Mouse (Mus musculus) hindbrain, embryonic 11.5 days (tissue): ENCODE measurements around the gene Arhgap31. TPM values are rescaled to one million over a fixed set of nuclear protein-coding genes. Genes with fewer than 3 reads are reported as not detected.

ENCODE experiments used
- ATAC-seq: fragments of 200-750 bp; cut with Nextera tagmentation; 2 replicates; pipeline ENCODE4 v1.8.0; 2017; ENCODE audit warnings: mild to moderate bottlenecking, moderate TSS enrichment, moderate library complexity; ENCODE audit not compliant: low FRiP score
- DNase-seq: peaks from one replicate; pipeline ENCODE4 v3.0.0-alpha.2; 2015; ENCODE audit warnings: low spot score
- H3K27ac ChIP-seq: fragments of 300-500 bp; sonication (generic); 2 replicates; pipeline ENCODE4 v1.5.1; 2014; ENCODE audit warnings: mild to moderate bottlenecking, low read depth, low read length
- H3K27me3 ChIP-seq: fragments of 300-500 bp; sonication (generic); 2 replicates; pipeline ENCODE4 v1.6.1; 2014; ENCODE audit warnings: mild to moderate bottlenecking, low read length, moderate library complexity, mixed read lengths; ENCODE audit not compliant: control insufficient read depth, insufficient read depth
- H3K36me3 ChIP-seq: fragments of 300-500 bp; sonication (generic); 2 replicates; pipeline ENCODE4 v1.6.1; 2014; ENCODE audit warnings: mild to moderate bottlenecking, low read length, moderate library complexity, mixed read lengths; ENCODE audit not compliant: control insufficient read depth, insufficient read depth
- H3K4me1 ChIP-seq: fragments of 300-500 bp; sonication (generic); replicated peaks from 2 replicates; pipeline ENCODE4 v1.6.1; 2014; ENCODE audit warnings: low read length, mixed read lengths; ENCODE audit not compliant: control insufficient read depth, insufficient read depth
- H3K4me2 ChIP-seq: fragments of 300-500 bp; sonication (generic); replicated peaks from 2 replicates; pipeline ENCODE4 v1.6.1; 2014; ENCODE audit warnings: mild to moderate bottlenecking, low read depth, low read length
- H3K4me3 ChIP-seq: fragments of 300-500 bp; sonication (generic); 2 replicates; pipeline ENCODE4 v1.5.1; 2014; ENCODE audit warnings: low read depth, low read length
- H3K9ac ChIP-seq: fragments of 300-500 bp; sonication (generic); 2 replicates; pipeline ENCODE4 v1.6.1; 2014; ENCODE audit warnings: low read depth, low read length
- H3K9me3 ChIP-seq: fragments of 300-500 bp; sonication (generic); 2 replicates; pipeline ENCODE4 v1.6.1; 2016; ENCODE audit warnings: low read length; ENCODE audit not compliant: control insufficient read depth
- WGBS: fragments of 180-500 bp; shearing (Covaris S2); extraction: QIAGEN DNeasy Blood & Tissue Kit; methylation state at CpG from one replicate; pipeline ENCODE4 v1.1.7; 2014; 5-methylcytosine and 5-hydroxymethylcytosine counted together
- polyA plus RNA-seq: library from polyadenylated mRNA; unstranded; fragments of >200 nt; fragmentation: Nextera tagmentation; extraction: Ambion mirVana; gene quantifications from 2 replicates; pipeline ENCODE4 v1.2.1, GENCODE M21; 2014

Arhgap31 gene
- polyA plus RNA-seq, 1 experiment from 2014 or later, result 9.0 TPM

DNA sequence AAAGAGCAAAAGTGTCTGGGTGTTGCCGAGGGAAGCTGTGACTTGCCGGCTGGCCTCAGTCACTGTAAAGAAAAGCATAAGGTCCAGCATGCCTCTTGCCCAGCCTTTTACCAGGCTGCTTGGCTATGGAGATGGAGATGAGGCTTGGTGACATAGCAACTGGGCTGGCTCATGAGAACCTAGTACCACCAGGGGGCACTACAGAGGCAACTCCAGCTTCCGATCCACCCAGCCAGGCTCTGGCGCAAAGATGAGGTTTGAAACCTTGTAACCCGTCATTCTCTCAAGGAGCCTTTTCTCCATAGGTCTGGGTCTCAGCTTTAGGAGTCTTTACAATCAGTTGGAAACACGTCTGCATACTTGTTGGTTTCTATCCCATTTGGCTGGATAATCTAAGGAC is 94.0 kb downstream of the Arhgap31 start:
- peak; percentile 86 for DNase-seq
- WGBS, result 20% methylated on average over 6 of the region's 6 CpGs
- H3K9me3 ChIP-seq, result no peaks in the 10 kb centered on the region
- H3K4me2 ChIP-seq, result no peak overlapping the region
- H3K27ac ChIP-seq, result no peak overlapping the region
- peak; percentile 71 for ATAC-seq
- no peak overlapping the region for H3K9ac ChIP-seq
- no peaks in the 10 kb centered on the region for H3K4me1 ChIP-seq
- no peaks in the 10 kb centered on the region for H3K36me3 ChIP-seq
- H3K4me3 ChIP-seq, result no peak overlapping the region
- H3K27me3 ChIP-seq, result no peaks in the 10 kb centered on the region

DNA sequence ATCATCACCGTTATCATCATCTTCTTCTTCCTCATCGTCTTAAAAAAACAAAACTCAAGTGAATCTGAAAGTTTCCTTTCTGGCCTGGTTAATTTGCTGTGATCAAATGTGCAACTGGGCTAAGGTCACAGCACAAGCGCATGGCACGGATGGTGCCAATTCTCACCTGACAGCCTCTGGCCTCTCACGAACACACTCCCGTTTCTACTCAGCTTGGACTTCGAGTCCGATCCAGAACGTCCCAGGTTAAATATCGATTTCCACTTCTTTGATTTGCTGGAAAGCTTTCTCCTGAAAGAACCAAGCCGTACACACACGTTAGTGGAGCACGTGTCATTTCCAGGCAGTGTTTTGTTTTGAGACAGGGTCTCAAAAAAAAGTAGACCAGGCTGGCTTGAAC is 95.1 kb downstream of the Arhgap31 start:
- DNase-seq, result no peak

GRCm38 (mm10) chr16:38613646-38614045 is 99.4 kb downstream of the Arhgap31 start:
- no peak for ATAC-seq
- no peaks in the 10 kb centered on the region for H3K4me1 ChIP-seq
- no peaks in the 10 kb centered on the region for H3K27me3 ChIP-seq
- H3K4me3 ChIP-seq, result no peak overlapping the region
- H3K9ac ChIP-seq, result no peak overlapping the region
- no peak overlapping the region for H3K4me2 ChIP-seq
- no peaks in the 10 kb centered on the region for H3K36me3 ChIP-seq
- no peaks in the 10 kb centered on the region for H3K9me3 ChIP-seq
- WGBS, result 85% methylated on average over 6 of the region's 6 CpGs
- H3K27ac ChIP-seq, result no peak overlapping the region
- DNase-seq, result no peak

More for the DNA sequence above, 95.1 kb downstream of the Arhgap31 start:
- ATAC-seq, result no peak
- Histone ChIP-seq H3K9ac (no peak overlapping the region), H3K4me1 (no peaks in the 10 kb centered on the region), H3K27ac (no peak overlapping the region), H3K9me3 (no peaks in the 10 kb centered on the region), H3K4me3 (no peak overlapping the region), H3K27me3 (no peaks in the 10 kb centered on the region), H3K36me3 (no peaks in the 10 kb centered on the region), H3K4me2 (no peak overlapping the region)
- WGBS, result 93% methylated on average over 13 of the region's 13 CpGs

GRCm38 (mm10) chr16:38612646-38613045 is 100.4 kb downstream of the Arhgap31 start:
- WGBS, result 81% methylated on average over 5 of the region's 5 CpGs
- no peak overlapping the region for H3K4me3 ChIP-seq
- no peaks in the 10 kb centered on the region for H3K4me1 ChIP-seq
- H3K36me3 ChIP-seq, result no peaks in the 10 kb centered on the region
- no peaks in the 10 kb centered on the region for H3K9me3 ChIP-seq
- H3K4me2 ChIP-seq, result no peak overlapping the region
- H3K9ac ChIP-seq, result no peak overlapping the region
- DNase-seq, result no peak
- no peak for ATAC-seq
- no peaks in the 10 kb centered on the region for H3K27me3 ChIP-seq
- H3K27ac ChIP-seq, result no peak overlapping the region

- Histone ChIP-seq H3K4me1 (no peaks in the 10 kb centered on the region), H3K9me3 (no peaks in the 10 kb centered on the region), H3K4me2 (no peak overlapping the region), H3K4me3 (no peak overlapping the region), H3K9ac (no peak overlapping the region), H3K36me3 (no peaks in the 10 kb centered on the region), H3K27me3 (no peaks in the 10 kb centered on the region), H3K27ac (no peak overlapping the region)
- 68% methylated on average over 18 of the region's 18 CpGs for WGBS
- no peak for ATAC-seq
- DNase-seq, result no peak
These were observed 104.0 kb downstream of the Arhgap31 start for GRCm38 (mm10) chr16:38609092-38609491.

DNA sequence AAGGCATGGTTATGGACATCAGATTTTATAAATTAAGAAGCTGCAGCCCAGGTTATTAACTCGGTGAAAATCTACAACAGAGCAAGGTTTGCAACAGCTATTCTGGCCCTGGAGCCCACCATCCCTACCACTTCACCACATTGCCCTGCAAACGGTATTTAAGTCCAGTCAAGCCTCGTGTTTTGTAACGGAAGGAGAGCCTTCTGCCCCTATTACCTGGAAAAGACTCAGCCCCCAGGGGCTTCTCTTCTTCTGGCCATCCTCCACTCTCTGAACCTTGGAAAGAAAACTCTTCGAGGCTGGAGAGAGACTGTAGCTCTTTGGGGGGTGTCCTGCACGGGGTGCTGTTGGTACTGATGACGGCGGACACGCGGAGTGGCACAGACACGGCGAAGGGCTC is 104.4 kb downstream of the Arhgap31 start:
- no peaks in the 10 kb centered on the region for H3K4me1 ChIP-seq
- H3K27ac ChIP-seq, result no peak overlapping the region
- no peak overlapping the region for H3K4me3 ChIP-seq
- no peak for DNase-seq
- no peaks in the 10 kb centered on the region for H3K36me3 ChIP-seq
- H3K27me3 ChIP-seq, result no peaks in the 10 kb centered on the region
- no peak overlapping the region for H3K9ac ChIP-seq
- 81% methylated on average over 12 of the region's 12 CpGs for WGBS
- no peak overlapping the region for H3K4me2 ChIP-seq
- no peak for ATAC-seq
- H3K9me3 ChIP-seq, result no peaks in the 10 kb centered on the region

DNA sequence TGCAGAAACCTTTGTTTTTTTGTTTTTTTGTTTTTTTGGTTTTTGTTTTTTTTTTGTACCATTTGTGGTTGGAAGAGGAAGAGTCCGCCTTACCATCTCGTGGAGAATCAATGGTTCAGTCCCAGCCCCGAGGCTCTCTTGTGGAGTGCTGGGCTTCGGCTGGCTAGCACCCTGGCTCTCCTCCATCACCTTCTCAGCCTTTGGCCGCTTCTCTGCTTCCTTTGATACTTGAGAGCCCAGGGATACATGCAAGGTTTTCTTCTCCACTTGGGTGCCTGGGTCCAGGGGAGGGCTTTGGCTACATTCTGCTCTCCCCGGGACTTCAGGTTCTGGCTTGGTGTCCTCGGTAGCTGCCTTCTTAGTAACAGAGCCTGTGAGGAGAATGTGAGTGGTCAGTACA is 106.6 kb downstream of the Arhgap31 start:
- no peaks in the 10 kb centered on the region for H3K4me1 ChIP-seq
- H3K36me3 ChIP-seq, result no peaks in the 10 kb centered on the region
- WGBS, result 90% methylated on average over 7 of the region's 7 CpGs
- no peak overlapping the region for H3K4me2 ChIP-seq
- no peak overlapping the region for H3K27ac ChIP-seq
- no peak overlapping the region for H3K4me3 ChIP-seq
- H3K9me3 ChIP-seq, result no peaks in the 10 kb centered on the region
- no peak for ATAC-seq
- no peak overlapping the region for H3K9ac ChIP-seq
- H3K27me3 ChIP-seq, result no peaks in the 10 kb centered on the region
- DNase-seq, result no peak

DNA sequence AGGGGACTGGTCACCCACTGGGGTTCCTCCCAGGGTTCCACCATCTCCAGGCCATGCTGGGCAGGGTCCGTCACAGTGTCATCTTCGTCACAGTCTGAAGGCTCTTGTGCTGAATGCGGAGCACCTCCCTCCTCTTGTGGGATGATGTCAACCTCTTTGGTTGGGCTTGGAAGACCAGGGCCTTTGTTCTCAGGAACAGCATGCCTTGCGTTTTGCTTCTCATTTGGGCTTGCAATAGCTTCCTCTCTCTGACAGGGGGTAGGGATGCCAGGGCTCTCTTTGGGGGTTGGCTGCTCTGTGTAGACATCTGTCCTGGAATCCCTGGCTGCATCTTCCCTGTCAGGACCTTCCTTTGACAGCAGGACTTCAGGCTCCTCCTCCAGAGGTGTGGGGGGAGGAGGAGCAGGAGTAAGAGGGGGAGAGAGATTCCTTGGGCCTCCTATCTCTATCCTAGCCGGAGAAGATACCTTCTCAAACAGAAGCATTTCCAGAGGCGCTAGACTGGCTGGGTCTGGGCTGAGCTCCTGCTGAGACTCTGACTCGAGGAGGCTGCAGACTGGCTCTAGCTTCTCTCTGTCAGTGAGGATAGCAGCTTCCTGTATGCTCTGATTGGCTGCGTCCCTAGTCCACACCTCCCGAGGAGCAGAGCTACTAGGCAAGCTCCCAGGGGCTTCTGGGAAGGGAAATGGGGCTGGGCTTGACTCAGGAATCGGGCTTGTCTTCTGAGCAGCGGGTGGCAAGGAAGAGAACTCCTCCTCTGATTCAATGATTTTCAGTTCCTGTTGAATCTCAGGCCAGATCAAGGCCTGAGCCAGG is 109.9 kb downstream of the Arhgap31 start:
- H3K27ac ChIP-seq, result no peak overlapping the region
- no peaks in the 10 kb centered on the region for H3K27me3 ChIP-seq
- no peak overlapping the region for H3K4me3 ChIP-seq
- H3K36me3 ChIP-seq, result no peaks in the 10 kb centered on the region
- ATAC-seq (no peak), DNase-seq (no peak)
- H3K9me3 ChIP-seq, result no peaks in the 10 kb centered on the region
- no peak overlapping the region for H3K9ac ChIP-seq
- 51% methylated on average over 11 of the region's 11 CpGs for WGBS
- no peaks in the 10 kb centered on the region for H3K4me1 ChIP-seq
- H3K4me2 ChIP-seq, result no peak overlapping the region

- H3K4me2 ChIP-seq, result no peak overlapping the region
- ATAC-seq (no peak), DNase-seq (no peak)
- H3K36me3 ChIP-seq, result no peaks in the 10 kb centered on the region
- no peak overlapping the region for H3K4me3 ChIP-seq
- no peaks in the 10 kb centered on the region for H3K4me1 ChIP-seq
- no peak overlapping the region for H3K27ac ChIP-seq
- H3K9ac ChIP-seq, result no peak overlapping the region
- H3K27me3 ChIP-seq, result no peaks in the 10 kb centered on the region
- 83% methylated on average over 11 of the region's 11 CpGs for WGBS
- H3K9me3 ChIP-seq, result no peaks in the 10 kb centered on the region
These were observed 113.9 kb downstream of the Arhgap31 start for GRCm38 (mm10) chr16:38598986-38599680.
